Mouse (Mus musculus): Measurements from ENCODE around the gene Tmem183a. TPM values are rescaled to one million over a fixed set of nuclear protein-coding genes. Genes with fewer than 3 reads are reported as not detected.

Gene Tmem183a
- polyA plus RNA-seq, 1 experiment from 2014 or later = 58.8 TPM

DNA sequence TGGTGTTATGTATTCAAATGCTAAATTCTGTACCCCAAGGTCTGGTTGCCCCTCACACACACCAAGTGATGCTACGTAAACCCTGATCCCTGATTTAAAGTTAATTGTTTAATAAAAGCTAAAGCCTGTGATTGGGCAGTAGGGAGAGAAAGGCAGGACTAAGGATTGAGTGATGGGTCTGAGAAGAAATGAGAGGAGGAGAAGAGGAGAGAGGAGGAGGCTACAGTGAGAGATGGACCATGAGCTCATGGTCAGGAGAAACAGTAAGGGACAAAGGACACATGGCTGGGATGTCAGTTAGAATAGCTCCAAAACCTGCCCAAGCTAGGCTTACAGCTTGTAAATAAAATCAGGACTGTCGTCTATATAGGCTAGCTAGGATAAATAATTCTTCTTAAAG is 19.3 kb upstream of the Tmem183a start:
- WGBS (ENCODE audit: insufficient replicate concordance) = 66% methylated on average over 2 of the region's 2 CpGs
- H3K27ac ChIP-seq = no peak overlapping the region
- H3K4me2 ChIP-seq = no peak overlapping the region
- H3K36me3 ChIP-seq = no peaks in the 10 kb centered on the region
- no peak overlapping the region for H3K9ac ChIP-seq
- H3K4me3 ChIP-seq (replicated peaks) = no peak overlapping the region
- H3K27me3 ChIP-seq = peaks cover 12% of the 10 kb centered on the region; the same call in 1 of the 2 replicates
- peaks cover 5% of the 10 kb centered on the region for H3K4me1 ChIP-seq (replicated peaks)
- H3K9me3 ChIP-seq (replicated peaks) = 0 out of 2 replicates have a peak, but pooled peaks cover 3% of the 10 kb centered on the region
- ATAC-seq (ENCODE audit: low read depth) = no peak
- DNase-seq = no peak

GRCm38 (mm10) chr1:134374124-134374523 is 12.3 kb upstream of the Tmem183a start:
- Histone ChIP-seq H3K4me3 (replicated peaks) (no peak overlapping the region), H3K9me3 (replicated peaks) (peaks cover 14% of the 10 kb centered on the region; the same call in 1 of the 2 replicates), H3K36me3 (no peaks in the 10 kb centered on the region), H3K4me2 (no peak overlapping the region), H3K9ac (no peak overlapping the region), H3K4me1 (replicated peaks) (no peaks in the 10 kb centered on the region), H3K27me3 (no peaks in the 10 kb centered on the region; the same call in 1 of the 2 replicates), H3K27ac (no peak overlapping the region)
- WGBS (ENCODE audit: insufficient replicate concordance) = 65% methylated on average over 2 of the region's 2 CpGs
- no peak for ATAC-seq (ENCODE audit: low read depth)
- DNase-seq = no peak

GRCm38 (mm10) chr1:134368777-134369337 is 7.1 kb upstream of the Tmem183a start:
- Histone ChIP-seq H3K4me1 (replicated peaks) (no peaks in the 10 kb centered on the region), H3K27ac (no peak overlapping the region), H3K9me3 (replicated peaks) (peaks cover 14% of the 10 kb centered on the region; the same call in 1 of the 2 replicates), H3K36me3 (no peaks in the 10 kb centered on the region), H3K4me2 (no peak overlapping the region), H3K4me3 (replicated peaks) (no peak overlapping the region), H3K9ac (no peak overlapping the region), H3K27me3 (no peaks in the 10 kb centered on the region)
- DNase-seq (peak; percentile 34), ATAC-seq (ENCODE audit: low read depth) (no peak)
- WGBS (ENCODE audit: insufficient replicate concordance) = 41% methylated on average over 9 of the region's 9 CpGs

- 55% methylated on average over 5 of the region's 5 CpGs for WGBS (ENCODE audit: insufficient replicate concordance)
- H3K27ac ChIP-seq = no peak overlapping the region
- DNase-seq (no peak), ATAC-seq (ENCODE audit: low read depth) (no peak)
- peaks cover 10% of the 10 kb centered on the region for H3K4me1 ChIP-seq (replicated peaks)
- peaks cover 6% of the 10 kb centered on the region; the same call in 1 of the 2 replicates for H3K9me3 ChIP-seq (replicated peaks)
- H3K9ac ChIP-seq = no peak overlapping the region
- no peaks in the 10 kb centered on the region for H3K27me3 ChIP-seq
- H3K4me2 ChIP-seq = no peak overlapping the region
- no peak overlapping the region for H3K4me3 ChIP-seq (replicated peaks)
- H3K36me3 ChIP-seq = peaks cover 2% of the 10 kb centered on the region
These were observed 3.7 kb upstream of the Tmem183a start for GRCm38 (mm10) chr1:134365491-134365890.

- no peaks in the 10 kb centered on the region for H3K27me3 ChIP-seq
These were observed 1.4 kb upstream of the Tmem183a start for GRCm38 (mm10) chr1:134363194-134363593.

GRCm38 (mm10) chr1:134361195-134361856 is 453 bp downstream of the Tmem183a start:
- H3K4me3 ChIP-seq (replicated peaks) = peak overlapping the region; percentile 81
- DNase-seq = no peak
- no peaks in the 10 kb centered on the region for H3K9me3 ChIP-seq (replicated peaks)
- WGBS (ENCODE audit: insufficient replicate concordance) = 1% methylated on average over 44 of the region's 44 CpGs
- peaks cover 40% of the 10 kb centered on the region for H3K36me3 ChIP-seq
- H3K27me3 ChIP-seq = no peaks in the 10 kb centered on the region
- H3K27ac ChIP-seq = peak overlapping the region; percentile 88
- ATAC-seq (ENCODE audit: low read depth) = peak; percentile 87
- peaks cover 37% of the 10 kb centered on the region for H3K4me1 ChIP-seq (replicated peaks)
- peak overlapping the region; percentile 78 for H3K4me2 ChIP-seq
- peak overlapping the region; percentile 88 for H3K9ac ChIP-seq

More at GRCm38 (mm10) chr1:134363194-134363593, 1.4 kb upstream of the Tmem183a start:
- ATAC-seq (ENCODE audit: low read depth) = no peak
- Histone ChIP-seq H3K9ac (no peak overlapping the region), H3K36me3 (peaks cover 24% of the 10 kb centered on the region), H3K4me1 (replicated peaks) (peaks cover 27% of the 10 kb centered on the region), H3K4me2 (no peak overlapping the region), H3K9me3 (replicated peaks) (no peaks in the 10 kb centered on the region), H3K4me3 (replicated peaks) (no peak overlapping the region), H3K27ac (no peak overlapping the region)
- DNase-seq = no peak
- WGBS (ENCODE audit: insufficient replicate concordance) = 74% methylated on average over 4 of the region's 4 CpGs

GRCm38 (mm10) chr1:134360656-134361055 is 1.1 kb downstream of the Tmem183a start:
- Histone ChIP-seq H3K9ac (peak overlapping the region; percentile 88), H3K27ac (peak overlapping the region; percentile 88; the same call in 1 of the 2 replicates), H3K27me3 (no peaks in the 10 kb centered on the region), H3K4me1 (replicated peaks) (peaks cover 37% of the 10 kb centered on the region), H3K4me2 (peak overlapping the region; percentile 78), H3K9me3 (replicated peaks) (no peaks in the 10 kb centered on the region), H3K4me3 (replicated peaks) (peak overlapping the region; percentile 81), H3K36me3 (peaks cover 46% of the 10 kb centered on the region)
- WGBS (ENCODE audit: insufficient replicate concordance) = 57% methylated on average over 7 of the region's 7 CpGs
- DNase-seq = no peak
- ATAC-seq (ENCODE audit: low read depth) = no peak

- DNase-seq (no peak), ATAC-seq (ENCODE audit: low read depth) (no peak)
- no peaks in the 10 kb centered on the region for H3K27me3 ChIP-seq
- no peaks in the 10 kb centered on the region for H3K9me3 ChIP-seq (replicated peaks)
- 63% methylated on average over 4 of the region's 4 CpGs for WGBS (ENCODE audit: insufficient replicate concordance)
- H3K4me2 ChIP-seq = no peak overlapping the region
- H3K27ac ChIP-seq = no peak overlapping the region
- peaks cover 35% of the 10 kb centered on the region for H3K4me1 ChIP-seq (replicated peaks)
- H3K4me3 ChIP-seq (replicated peaks) = no peak overlapping the region
- H3K9ac ChIP-seq = no peak overlapping the region
- peaks cover 78% of the 10 kb centered on the region for H3K36me3 ChIP-seq
These were observed 4.3 kb downstream of the Tmem183a start for GRCm38 (mm10) chr1:134357461-134357860.

DNA sequence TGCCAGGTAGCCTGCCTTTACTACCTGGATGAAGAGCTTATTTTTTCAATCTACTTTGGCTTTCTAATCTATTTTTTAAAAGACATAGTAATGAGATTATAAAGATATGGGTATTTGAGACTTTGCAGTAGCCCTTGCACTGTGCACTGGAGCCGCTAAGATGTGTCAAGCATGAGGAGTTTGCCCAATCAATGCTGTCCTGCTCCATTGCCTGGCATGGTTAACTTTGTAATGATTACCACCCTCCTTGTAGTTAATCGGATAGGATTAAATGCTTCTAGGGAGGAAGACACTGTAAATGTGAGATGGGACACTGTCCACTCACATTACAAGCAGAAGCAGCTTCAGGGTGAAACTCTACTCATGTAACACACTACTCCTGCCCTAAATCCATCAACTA is 8.5 kb downstream of the Tmem183a start:
- no peak for DNase-seq
- ATAC-seq (ENCODE audit: low read depth) = no peak
- WGBS (ENCODE audit: insufficient replicate concordance) = 83% methylated on average over 2 of the region's 2 CpGs

DNA sequence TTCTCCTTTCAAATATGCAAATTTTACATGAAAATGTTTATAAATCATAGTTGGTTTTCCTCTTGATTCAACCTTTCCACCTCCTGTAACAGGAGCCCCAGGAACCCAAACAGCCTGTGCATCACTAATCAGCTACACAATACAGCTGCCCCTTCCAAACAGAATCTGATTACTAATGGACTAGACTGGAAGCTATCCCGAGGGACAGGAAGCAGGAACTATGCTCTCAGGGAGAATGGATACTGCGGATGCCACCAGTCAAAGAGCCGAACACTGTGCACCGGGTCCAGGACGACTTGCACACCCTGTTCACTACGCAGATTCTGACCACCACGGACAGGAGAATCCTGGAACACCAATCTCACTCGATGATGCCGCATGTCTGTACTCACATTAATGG is 14.0 kb downstream of the Tmem183a start:
- H3K4me3 ChIP-seq (replicated peaks) = no peak overlapping the region
- H3K27ac ChIP-seq = no peak overlapping the region
- DNase-seq (no peak), ATAC-seq (ENCODE audit: low read depth) (no peak)
- H3K36me3 ChIP-seq = peaks cover 62% of the 10 kb centered on the region
- H3K9ac ChIP-seq = no peak overlapping the region
- H3K4me2 ChIP-seq = no peak overlapping the region
- no peaks in the 10 kb centered on the region for H3K9me3 ChIP-seq (replicated peaks)
- 87% methylated on average over 9 of the region's 9 CpGs for WGBS (ENCODE audit: insufficient replicate concordance)
- H3K27me3 ChIP-seq = peaks cover 15% of the 10 kb centered on the region
- peaks cover 24% of the 10 kb centered on the region for H3K4me1 ChIP-seq (replicated peaks)

More for the DNA sequence above, 8.5 kb downstream of the Tmem183a start:
- no peak overlapping the region for H3K4me3 ChIP-seq (replicated peaks)
- H3K9me3 ChIP-seq (replicated peaks) = no peaks in the 10 kb centered on the region
- no peak overlapping the region for H3K9ac ChIP-seq
- H3K27ac ChIP-seq = no peak overlapping the region
- no peaks in the 10 kb centered on the region for H3K27me3 ChIP-seq
- H3K4me2 ChIP-seq = no peak overlapping the region
- H3K36me3 ChIP-seq = peaks cover 91% of the 10 kb centered on the region
- peaks cover 16% of the 10 kb centered on the region for H3K4me1 ChIP-seq (replicated peaks)

- Histone ChIP-seq H3K9me3 (replicated peaks) (no peaks in the 10 kb centered on the region), H3K27ac (no peak overlapping the region), H3K4me1 (replicated peaks) (peaks cover 20% of the 10 kb centered on the region), H3K9ac (no peak overlapping the region), H3K27me3 (peaks cover 26% of the 10 kb centered on the region), H3K4me2 (peak overlapping the region; percentile 76), H3K4me3 (replicated peaks) (no peak overlapping the region), H3K36me3 (peaks cover 35% of the 10 kb centered on the region)
- ATAC-seq (ENCODE audit: low read depth) = no peak; the same call in 1 of the 2 replicates
- no peak for DNase-seq
- WGBS (ENCODE audit: insufficient replicate concordance) = 69% methylated on average over 4 of the region's 4 CpGs
These were observed 16.7 kb downstream of the Tmem183a start for GRCm38 (mm10) chr1:134345075-134345474.
